Comparison of ENCODE assay signal across 7 mouse cellular contexts in the genomic region with DNA sequence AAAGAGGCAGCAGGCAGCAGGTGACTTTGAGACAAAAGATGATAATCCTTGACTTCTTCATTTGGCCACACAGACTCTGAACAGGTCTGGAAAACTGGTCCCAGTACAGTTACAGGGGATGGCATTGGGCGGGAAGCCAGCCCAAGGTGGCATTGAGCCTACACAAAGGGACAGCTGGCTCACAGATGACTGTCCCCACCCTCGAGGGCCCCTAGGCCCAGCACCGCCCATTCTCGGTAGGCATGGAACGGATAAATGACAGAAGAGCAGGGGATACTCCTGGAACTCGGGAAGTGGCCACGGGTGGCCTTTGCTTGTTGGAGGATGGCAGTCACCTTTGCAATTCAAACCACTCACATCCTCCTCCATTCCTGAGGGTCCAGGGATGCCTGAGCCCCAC. TPM values are rescaled to one million over a fixed set of nuclear protein-coding genes. Genes with fewer than 3 reads are reported as not detected.
A peak's percentile ranks its signal among the peaks of the same experiment; 100 is the strongest.
DNase-seq lines count a peak whose midpoint lies in the region; ATAC-seq and TF ChIP-seq lines count a peak whose summit lies in the region.

No protein-coding gene starts in this region.

- intact Hi-C loops in left cerebral cortex, postnatal 14 days (cut with DNase I): no loop called here

- no peak for TF ChIP-seq CTCF in lung, adult 2 months (IDR thresholded peaks at IDR 0.05; ENCODE audit: insufficient read depth, low read length)

- H3K9me3 ChIP-seq in forebrain, embryonic 10.5 days: no peaks in the 10 kb centered on the region
- H3K9me3 ChIP-seq in limb, embryonic 11.5 days (ENCODE audit: control insufficient read depth, low read length): no peaks in the 10 kb centered on the region
- H3K9me3 ChIP-seq in stomach, embryonic 14.5 days (ENCODE audit: control insufficient read depth, low read depth, low read length): no peaks in the 10 kb centered on the region

- no peak for ATAC-seq in limb, embryonic 11.5 days (ENCODE audit: insufficient number of reproducible peaks, low FRiP score, low TSS enrichment, low read depth)
- no peak for ATAC-seq in stomach, embryonic 14.5 days (ENCODE audit: insufficient number of reproducible peaks, insufficient read depth, low FRiP score, low read depth)

- H3K27me3 ChIP-seq in forebrain, embryonic 10.5 days (ENCODE audit: poor library complexity, severe bottlenecking): no peaks in the 10 kb centered on the region
- H3K27me3 ChIP-seq in limb, embryonic 11.5 days (ENCODE audit: control insufficient read depth, insufficient read depth, low read length): no peaks in the 10 kb centered on the region
- H3K27me3 ChIP-seq in stomach, embryonic 14.5 days (ENCODE audit: control insufficient read depth, insufficient read depth, low read length): no peaks in the 10 kb centered on the region

- H3K9ac ChIP-seq in limb, embryonic 11.5 days (ENCODE audit: low read length): peak overlapping the region; percentile 96
- H3K9ac ChIP-seq in stomach, embryonic 14.5 days (replicated peaks; ENCODE audit: low read depth, low read length): peak overlapping the region; percentile 96

- H3K4me1 ChIP-seq in lung, adult 2 months (ENCODE audit: control insufficient read depth, insufficient read depth, low read length): peaks cover 9% of the 10 kb centered on the region
- peaks cover 55% of the 10 kb centered on the region for H3K4me1 ChIP-seq in forebrain, embryonic 10.5 days
- peaks cover 37% of the 10 kb centered on the region for H3K4me1 ChIP-seq in limb, embryonic 11.5 days (ENCODE audit: control insufficient read depth, insufficient read depth, low read length)
- H3K4me1 ChIP-seq in stomach, embryonic 14.5 days (ENCODE audit: control insufficient read depth, insufficient read depth, low read length): peaks cover 17% of the 10 kb centered on the region

- peak overlapping the region; percentile 90 for H3K4me2 ChIP-seq in limb, embryonic 11.5 days (ENCODE audit: low read depth, severe bottlenecking)
- H3K4me2 ChIP-seq in stomach, embryonic 14.5 days (replicated peaks; ENCODE audit: low read depth, low read length): peak overlapping the region; percentile 88

- peak overlapping the region; percentile 95 for H3K27ac ChIP-seq in forebrain, embryonic 10.5 days
- peak overlapping the region; percentile 78; the same call in 1 of the 2 replicates for H3K27ac ChIP-seq in limb, embryonic 11.5 days (replicated peaks; ENCODE audit: low read depth, low read length)
- H3K27ac ChIP-seq in stomach, embryonic 14.5 days (ENCODE audit: low read length): peak overlapping the region; percentile 88

- peak overlapping the region; percentile 20 for H3K4me3 ChIP-seq in lung, adult 2 months (replicated peaks; ENCODE audit: extremely low read depth, low read depth, low read length)
- H3K4me3 ChIP-seq in forebrain, embryonic 10.5 days: peak overlapping the region; percentile 95
- peak overlapping the region; percentile 99 for H3K4me3 ChIP-seq in limb, embryonic 11.5 days (ENCODE audit: low read depth, low read length)
- H3K4me3 ChIP-seq in stomach, embryonic 14.5 days (ENCODE audit: low read depth, low read length): peak overlapping the region; percentile 87

- peaks cover 62% of the 10 kb centered on the region for H3K36me3 ChIP-seq in forebrain, embryonic 10.5 days (replicated peaks)
- peaks cover 23% of the 10 kb centered on the region for H3K36me3 ChIP-seq in limb, embryonic 11.5 days (ENCODE audit: control insufficient read depth, insufficient read depth, low read length)
- peaks cover 41% of the 10 kb centered on the region for H3K36me3 ChIP-seq in stomach, embryonic 14.5 days (ENCODE audit: control insufficient read depth, insufficient read depth, low read length)

- WGBS in lung, adult 2 months: 26% methylated on average over 7 of the region's 7 CpGs
- 18% methylated on average over 7 of the region's 7 CpGs for WGBS in forebrain, embryonic 10.5 days
- WGBS in limb, embryonic 11.5 days: 39% methylated on average over 7 of the region's 7 CpGs
- 18% methylated on average over 7 of the region's 7 CpGs for WGBS in stomach, embryonic 14.5 days

- no peak for TF ChIP-seq POLR2A in lung, adult 2 months (IDR thresholded peaks at IDR 0.05; ENCODE audit: borderline replicate concordance, extremely low read depth, low read depth, low read length)

- DNase-seq in lung, adult 2 months: no peak
- no peak for DNase-seq in lung, postnatal 14 days
- DNase-seq in forebrain, embryonic 10.5 days (ENCODE audit: extremely low spot score, low spot score): no peak
- no peak for DNase-seq in limb, embryonic 11.5 days (ENCODE audit: low spot score)
- DNase-seq in left cerebral cortex, postnatal 14 days (ENCODE audit: low spot score in 2 of 2): no peak
- no peak for DNase-seq in embryo, embryonic 10.5 days (ENCODE audit: low spot score)

RNA-seq across cellular contexts. Expression of gene Mex3d, which starts 2.1 kb away (rescaled TPM):
- 37.5 and 48.3 TPM in 2 replicates for polyA plus RNA-seq in lung, adult 2 months (2012; rRNA removed)
- polyA plus RNA-seq in forebrain, embryonic 10.5 days (2016; fragmentation: Nextera tagmentation; extraction: Ambion mirVana): 6.8 and 7.0 TPM in 2 replicates
- polyA plus RNA-seq in limb, embryonic 11.5 days (2014; fragmentation: Nextera tagmentation; extraction: Ambion mirVana): 9.8 and 10.4 TPM in 2 replicates
- polyA plus RNA-seq in stomach, embryonic 14.5 days (2014; fragmentation: Nextera tagmentation; extraction: Ambion mirVana): 7.7 and 8.1 TPM in 2 replicates
- 10 to 100 TPM; 19.9 to 24.1 TPM for total RNA-seq in left cerebral cortex, postnatal 14 days (2021)

RNA-seq across cellular contexts. Expression of gene Mbd3, which starts 14.0 kb away (rescaled TPM):
- polyA plus RNA-seq in lung, adult 2 months (2012; rRNA removed): 131 and 143 TPM in 2 replicates
- polyA plus RNA-seq in forebrain, embryonic 10.5 days (2016; fragmentation: Nextera tagmentation; extraction: Ambion mirVana): 343 and 346 TPM in 2 replicates
- 302 and 337 TPM in 2 replicates for polyA plus RNA-seq in limb, embryonic 11.5 days (2014; fragmentation: Nextera tagmentation; extraction: Ambion mirVana)
- polyA plus RNA-seq in stomach, embryonic 14.5 days (2014; fragmentation: Nextera tagmentation; extraction: Ambion mirVana): 194 and 200 TPM in 2 replicates
- 100 to 1,000 TPM; 122 to 134 TPM for total RNA-seq in left cerebral cortex, postnatal 14 days (2021)

RNA-seq across cellular contexts. Expression of gene Uqcr11, which starts 21.3 kb away (rescaled TPM):
- 1,202 and 1,263 TPM in 2 replicates for polyA plus RNA-seq in lung, adult 2 months (2012; rRNA removed)
- 625 and 631 TPM in 2 replicates for polyA plus RNA-seq in forebrain, embryonic 10.5 days (2016; fragmentation: Nextera tagmentation; extraction: Ambion mirVana)
- 527 and 533 TPM in 2 replicates for polyA plus RNA-seq in limb, embryonic 11.5 days (2014; fragmentation: Nextera tagmentation; extraction: Ambion mirVana)
- 645 and 784 TPM in 2 replicates for polyA plus RNA-seq in stomach, embryonic 14.5 days (2014; fragmentation: Nextera tagmentation; extraction: Ambion mirVana)
- 100 to 1,000 TPM; 587 to 604 TPM for total RNA-seq in left cerebral cortex, postnatal 14 days (2021)

RNA-seq across cellular contexts. Expression of gene Plk5, which starts 29.1 kb away (rescaled TPM):
- 5.5 and 6.0 TPM in 2 replicates for polyA plus RNA-seq in lung, adult 2 months (2012; rRNA removed)
- polyA plus RNA-seq in forebrain, embryonic 10.5 days (2016; fragmentation: Nextera tagmentation; extraction: Ambion mirVana): 0.43 and 0.71 TPM in 2 replicates
- polyA plus RNA-seq in limb, embryonic 11.5 days (2014; fragmentation: Nextera tagmentation; extraction: Ambion mirVana): 0.49 and 0.61 TPM in 2 replicates
- polyA plus RNA-seq in stomach, embryonic 14.5 days (2014; fragmentation: Nextera tagmentation; extraction: Ambion mirVana): 0.30 and 0.62 TPM in 2 replicates
- 10 to 100 TPM in 1 of 2 experiments, 1 to 10 TPM in 1; 7.6 to 10.6 TPM for total RNA-seq in left cerebral cortex, postnatal 14 days (2021)

RNA-seq across cellular contexts. Expression of gene Adamtsl5, which starts 37.1 kb away (rescaled TPM):
- polyA plus RNA-seq in lung, adult 2 months (2012; rRNA removed): 87.6 and 89.2 TPM in 2 replicates
- polyA plus RNA-seq in forebrain, embryonic 10.5 days (2016; fragmentation: Nextera tagmentation; extraction: Ambion mirVana): 0.27 and 0.54 TPM in 2 replicates
- polyA plus RNA-seq in limb, embryonic 11.5 days (2014; fragmentation: Nextera tagmentation; extraction: Ambion mirVana): 0.28 and 0.41 TPM in 2 replicates
- polyA plus RNA-seq in stomach, embryonic 14.5 days (2014; fragmentation: Nextera tagmentation; extraction: Ambion mirVana): 13.6 and 13.8 TPM in 2 replicates
- total RNA-seq in left cerebral cortex, postnatal 14 days (2021): 1 to 10 TPM; 2.0 to 4.2 TPM

Comparison
In these comparisons a context has a peak if more than half of its experiments do, and no peak if none do; other contexts are left out.
1. H3K4me3 ChIP-seq: peak in every context shown above with its lines; median percentile 99 in limb, embryonic 11.5 days; 95 in forebrain, embryonic 10.5 days; 87 in stomach, embryonic 14.5 days; 20 in lung, adult 2 months.